Mouse (Mus musculus) lung, embryonic 15.5 days (tissue): ENCODE results near the gene Theg. TPM values are rescaled to one million over a fixed set of nuclear protein-coding genes. Genes with fewer than 3 reads are reported as not detected.

Experiments used
- ATAC-seq: fragments of 200-750 bp; cut with Nextera tagmentation; 2 replicates; pipeline ENCODE4 v1.8.0; 2017; ENCODE audit warnings: moderate number of reproducible peaks, borderline replicate concordance; ENCODE audit not compliant: low FRiP score, low TSS enrichment; ENCODE audit errors: extremely low read depth
- H3K27ac ChIP-seq: fragments of 300-500 bp; sonication (generic); 2 replicates; pipeline ENCODE4 v1.5.1; 2015; ENCODE audit warnings: moderate library complexity, mild to moderate bottlenecking, inconsistent platforms
- H3K27me3 ChIP-seq: fragments of 300-500 bp; sonication (generic); 2 replicates; pipeline ENCODE4 v1.6.1; 2015; ENCODE audit warnings: inconsistent platforms
- H3K36me3 ChIP-seq: fragments of 300-500 bp; sonication (generic); 2 replicates; pipeline ENCODE4 v1.6.1; 2015; ENCODE audit warnings: inconsistent platforms
- H3K4me1 ChIP-seq: fragments of 300-500 bp; sonication (generic); 2 replicates; pipeline ENCODE4 v1.6.1; 2015; ENCODE audit warnings: inconsistent platforms
- H3K4me2 ChIP-seq: fragments of 300-500 bp; sonication (generic); 2 replicates; pipeline ENCODE4 v1.6.1; 2015; ENCODE audit warnings: inconsistent platforms, mild to moderate bottlenecking, moderate library complexity
- H3K4me3 ChIP-seq: fragments of 300-500 bp; sonication (generic); 2 replicates; pipeline ENCODE4 v1.5.1; 2015; ENCODE audit warnings: mild to moderate bottlenecking, inconsistent platforms
- H3K9ac ChIP-seq: fragments of 300-500 bp; sonication (generic); 2 replicates; pipeline ENCODE4 v1.6.1; 2015; ENCODE audit warnings: inconsistent platforms
- H3K9me3 ChIP-seq: fragments of 300-500 bp; sonication (generic); 2 replicates; pipeline ENCODE4 v1.6.1; 2016; ENCODE audit warnings: inconsistent platforms
- WGBS: fragments of 180-500 bp; shearing (Covaris S2); methylation state at CpG from one replicate; pipeline ENCODE4 v1.1.7; 2015; 5-methylcytosine and 5-hydroxymethylcytosine counted together
- polyA plus RNA-seq: library from polyadenylated mRNA; unstranded; fragments of >200 nt; fragmentation: Nextera tagmentation; extraction: Ambion mirVana; gene quantifications from 2 replicates; pipeline ENCODE4 v1.2.1, GENCODE M21; 2015

Gene Theg
- polyA plus RNA-seq, 1 experiment from 2014 or later, result not detected

- Histone ChIP-seq H3K27ac (no peak overlapping the region), H3K4me3 (no peak overlapping the region), H3K4me1 (no peaks in the 10 kb centered on the region), H3K4me2 (no peak overlapping the region), H3K9ac (no peak overlapping the region), H3K36me3 (peaks cover 64% of the 10 kb centered on the region), H3K27me3 (no peaks in the 10 kb centered on the region), H3K9me3 (no peaks in the 10 kb centered on the region)
- ATAC-seq, result no peak
- WGBS, result 92% methylated on average over 11 of the region's 11 CpGs
Measured at GRCm38 (mm10) chr10:79540746-79541145, 46.4 kb downstream of the Theg start.

GRCm38 (mm10) chr10:79539701-79540495 is 47.2 kb downstream of the Theg start:
- Histone ChIP-seq H3K9ac (no peak overlapping the region), H3K4me2 (no peak overlapping the region), H3K4me3 (no peak overlapping the region), H3K9me3 (no peaks in the 10 kb centered on the region), H3K36me3 (peaks cover 59% of the 10 kb centered on the region), H3K27me3 (no peaks in the 10 kb centered on the region), H3K27ac (no peak overlapping the region), H3K4me1 (no peaks in the 10 kb centered on the region)
- no peak for ATAC-seq
- WGBS, result 92% methylated on average over 16 of the region's 16 CpGs

DNA sequence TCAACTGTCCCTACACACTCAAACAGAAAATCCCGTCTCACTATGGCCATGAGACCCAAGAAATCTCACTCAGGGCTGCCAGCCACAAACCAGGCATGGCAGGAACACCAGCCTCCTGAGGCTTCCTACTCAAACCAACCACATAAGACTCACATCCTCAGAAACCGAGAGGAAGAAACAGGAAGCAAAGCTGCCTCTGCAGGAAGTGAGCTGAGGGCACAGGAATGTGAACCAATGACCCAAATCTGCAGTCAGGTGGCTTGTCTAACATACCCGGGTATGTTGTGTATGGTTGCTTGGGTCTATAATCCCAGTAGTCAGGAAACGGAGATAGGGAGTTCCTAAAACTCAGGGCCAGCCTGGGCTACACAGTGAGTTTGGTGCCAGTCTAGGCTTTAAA is 48.3 kb downstream of the Theg start:
- no peak for ATAC-seq
- Histone ChIP-seq H3K9me3 (no peaks in the 10 kb centered on the region), H3K4me3 (no peak overlapping the region), H3K27me3 (no peaks in the 10 kb centered on the region), H3K36me3 (peaks cover 48% of the 10 kb centered on the region), H3K4me1 (no peaks in the 10 kb centered on the region), H3K4me2 (no peak overlapping the region), H3K27ac (no peak overlapping the region), H3K9ac (no peak overlapping the region)
- 48% methylated on average over 4 of the region's 4 CpGs for WGBS

- peaks cover 43% of the 10 kb centered on the region for H3K36me3 ChIP-seq
- 84% methylated on average over 3 of the region's 3 CpGs for WGBS
- H3K4me2 ChIP-seq, result no peak overlapping the region
Measured at GRCm38 (mm10) chr10:79538323-79538722, 48.8 kb downstream of the Theg start.

DNA sequence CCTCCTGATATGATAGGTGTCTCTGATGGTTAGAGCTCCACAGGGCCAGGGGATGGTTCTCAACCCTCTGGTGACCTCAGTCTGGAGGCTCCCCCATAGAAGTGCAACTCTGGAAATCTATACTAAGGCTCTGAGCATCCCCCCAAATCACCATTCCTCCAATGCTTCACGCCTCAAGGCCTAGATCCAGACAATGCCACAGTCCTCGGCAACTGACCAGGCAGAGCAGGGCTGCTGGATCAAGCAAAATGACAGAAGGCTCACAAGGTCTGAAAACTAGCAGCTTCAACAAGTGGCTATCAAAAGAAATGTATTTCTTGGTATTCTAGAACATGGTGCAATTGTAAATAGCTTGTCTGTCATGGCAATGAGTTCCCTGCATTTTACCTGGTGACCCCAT is 49.4 kb downstream of the Theg start:
- no peak overlapping the region for H3K9ac ChIP-seq
- no peaks in the 10 kb centered on the region for H3K9me3 ChIP-seq
- H3K4me3 ChIP-seq, result no peak overlapping the region
- peaks cover 38% of the 10 kb centered on the region for H3K36me3 ChIP-seq
- no peak for ATAC-seq
- H3K4me2 ChIP-seq, result no peak overlapping the region
- H3K4me1 ChIP-seq, result no peaks in the 10 kb centered on the region
- no peaks in the 10 kb centered on the region for H3K27me3 ChIP-seq
- H3K27ac ChIP-seq, result no peak overlapping the region
- WGBS, result 73% methylated on average over 2 of the region's 2 CpGs

More at GRCm38 (mm10) chr10:79538323-79538722, 48.8 kb downstream of the Theg start:
- ATAC-seq, result no peak
- H3K4me1 ChIP-seq, result no peaks in the 10 kb centered on the region
- no peak overlapping the region for H3K4me3 ChIP-seq
- no peaks in the 10 kb centered on the region for H3K27me3 ChIP-seq
- no peak overlapping the region for H3K27ac ChIP-seq
- H3K9me3 ChIP-seq, result no peaks in the 10 kb centered on the region
- H3K9ac ChIP-seq, result no peak overlapping the region

GRCm38 (mm10) chr10:79537271-79537670 is 49.9 kb downstream of the Theg start:
- WGBS, result 87% methylated on average over 7 of the region's 7 CpGs
- no peak overlapping the region for H3K4me2 ChIP-seq
- no peaks in the 10 kb centered on the region for H3K27me3 ChIP-seq
- no peaks in the 10 kb centered on the region for H3K9me3 ChIP-seq
- peaks cover 32% of the 10 kb centered on the region for H3K36me3 ChIP-seq
- no peak for ATAC-seq
- H3K4me1 ChIP-seq, result no peaks in the 10 kb centered on the region
- H3K27ac ChIP-seq, result no peak overlapping the region
- no peak overlapping the region for H3K9ac ChIP-seq
- H3K4me3 ChIP-seq, result no peak overlapping the region

- 61% methylated on average over 12 of the region's 12 CpGs for WGBS
- no peak overlapping the region for H3K27ac ChIP-seq
- no peak overlapping the region for H3K4me3 ChIP-seq
- H3K27me3 ChIP-seq, result no peaks in the 10 kb centered on the region
- peaks cover 25% of the 10 kb centered on the region for H3K36me3 ChIP-seq
- no peaks in the 10 kb centered on the region for H3K9me3 ChIP-seq
- H3K4me1 ChIP-seq, result no peaks in the 10 kb centered on the region
- no peak for ATAC-seq
- H3K9ac ChIP-seq, result no peak overlapping the region
- no peak overlapping the region for H3K4me2 ChIP-seq
Measured at GRCm38 (mm10) chr10:79536461-79537080, 50.6 kb downstream of the Theg start.

DNA sequence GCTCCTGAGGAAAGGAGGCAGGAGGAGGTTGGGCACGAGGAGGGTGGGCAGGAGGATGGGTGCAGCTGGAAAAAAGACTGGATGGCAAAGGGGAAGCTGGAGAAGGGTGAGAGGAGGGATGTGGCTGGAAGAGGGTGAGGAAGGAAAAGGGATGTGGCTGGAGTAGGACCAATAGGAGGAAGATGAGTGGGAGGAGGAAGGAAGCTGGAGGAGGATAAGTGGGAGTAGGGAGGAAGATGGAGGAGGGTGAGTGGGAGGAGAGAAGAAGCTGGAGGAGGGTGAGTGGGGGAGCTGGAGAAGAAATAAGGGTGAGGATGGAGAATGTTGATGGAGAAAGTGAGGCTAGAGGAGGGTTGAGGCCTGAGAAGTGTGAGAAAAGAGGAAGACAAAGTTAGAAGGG is 51.7 kb downstream of the Theg start:
- no peak overlapping the region for H3K9ac ChIP-seq
- no peaks in the 10 kb centered on the region for H3K4me1 ChIP-seq
- no peak overlapping the region for H3K27ac ChIP-seq
- H3K9me3 ChIP-seq, result no peaks in the 10 kb centered on the region
- H3K36me3 ChIP-seq, result peaks cover 15% of the 10 kb centered on the region
- no peak overlapping the region for H3K4me3 ChIP-seq
- WGBS, result 75% methylated on average over 1 of the region's 1 CpGs
- ATAC-seq, result no peak
- H3K27me3 ChIP-seq, result no peaks in the 10 kb centered on the region
- no peak overlapping the region for H3K4me2 ChIP-seq

GRCm38 (mm10) chr10:79534426-79534825 is 52.7 kb downstream of the Theg start:
- H3K9ac ChIP-seq, result no peak overlapping the region
- WGBS, result 86% methylated on average over 2 of the region's 2 CpGs
- H3K27me3 ChIP-seq, result no peaks in the 10 kb centered on the region
- H3K36me3 ChIP-seq, result 0 out of 2 replicates have a peak, but pooled peaks cover 5% of the 10 kb centered on the region
- H3K9me3 ChIP-seq, result no peaks in the 10 kb centered on the region
- no peak overlapping the region; the same call in 1 of the 2 replicates for H3K4me2 ChIP-seq
- H3K27ac ChIP-seq, result no peak overlapping the region
- H3K4me3 ChIP-seq, result no peak overlapping the region
- no peak for ATAC-seq
- no peaks in the 10 kb centered on the region for H3K4me1 ChIP-seq

DNA sequence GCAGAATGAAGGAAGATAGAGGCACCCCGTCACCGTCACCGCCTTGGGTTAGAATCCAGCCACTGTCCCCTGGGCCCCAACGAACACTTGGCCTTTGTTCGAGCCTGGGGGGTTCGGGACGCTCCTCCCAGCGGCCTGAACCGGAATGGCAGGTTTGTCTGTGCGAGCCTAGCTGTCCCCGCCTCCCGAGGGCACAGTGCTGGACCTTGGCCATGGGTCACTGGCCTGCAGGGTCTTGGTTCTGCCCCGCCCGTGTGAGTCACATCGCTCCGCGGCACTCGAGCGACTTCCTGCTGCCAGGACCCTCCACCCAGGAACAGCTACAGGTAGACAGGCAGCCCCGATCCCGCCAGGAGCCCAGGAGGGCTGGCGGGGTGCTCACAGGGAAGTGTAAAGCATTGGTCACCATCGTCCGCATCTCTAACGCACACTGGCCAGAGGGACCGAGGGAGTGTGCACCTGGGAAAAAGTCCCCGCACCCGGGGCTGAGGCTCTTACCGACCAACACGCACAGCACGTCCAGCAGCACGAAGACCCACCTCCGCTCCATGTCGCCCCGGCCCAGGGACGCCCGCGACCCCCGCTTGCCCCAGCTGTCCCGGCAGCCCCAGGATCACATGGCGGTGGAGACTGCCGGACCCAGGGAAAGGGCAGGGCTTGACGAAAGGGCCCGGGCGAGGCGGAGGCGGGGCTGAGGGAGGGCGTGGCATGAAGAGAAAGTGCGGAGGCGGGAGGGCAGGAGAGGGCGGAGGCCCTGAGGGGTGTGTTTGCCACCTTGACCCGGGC is 53.8 kb downstream of the Theg start, which contains the start of gene Plpp2:
Gene Plpp2, minus strand, starts transcription at position 671 of the 786 bp plus-strand sequence.
- peak within 1 kb of the TSS; percentile 81 for H3K27ac ChIP-seq
- peak; percentile 73 for ATAC-seq
- H3K4me1 ChIP-seq, result no peaks in the 10 kb centered on the region
- peak within 1 kb of the TSS; percentile 49 for H3K9ac ChIP-seq
- no peaks in the 10 kb centered on the region for H3K36me3 ChIP-seq
- peak within 1 kb of the TSS; percentile 66 for H3K4me3 ChIP-seq
- H3K9me3 ChIP-seq, result no peaks in the 10 kb centered on the region
- WGBS, result under 1% methylated on average over 52 of the region's 52 CpGs
- H3K4me2 ChIP-seq, result peak within 1 kb of the TSS; percentile 95
- H3K27me3 ChIP-seq, result no peaks in the 10 kb centered on the region

DNA sequence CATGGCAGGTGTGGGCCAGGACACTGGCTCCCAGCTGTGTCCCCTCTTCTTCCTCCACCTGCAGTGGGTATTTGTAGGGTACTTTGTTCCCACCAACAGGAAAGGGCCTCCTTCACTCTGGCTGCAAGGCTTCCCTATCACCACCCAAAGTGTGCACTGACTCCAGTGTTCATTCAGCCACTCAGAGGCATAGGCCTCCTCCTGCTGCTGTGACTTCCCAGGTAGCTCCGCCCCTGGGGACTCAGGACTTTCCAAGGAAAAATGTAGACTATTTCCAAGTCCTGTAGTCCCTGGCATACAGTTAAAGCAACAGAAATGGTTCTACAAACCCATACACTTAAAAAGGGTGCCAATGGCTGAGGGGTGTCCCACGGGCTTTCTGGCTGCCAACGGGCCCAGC is 54.5 kb downstream of the Theg start:
- H3K27ac ChIP-seq, result peak overlapping the region; percentile 81
- no peaks in the 10 kb centered on the region for H3K4me1 ChIP-seq
- H3K9me3 ChIP-seq, result no peaks in the 10 kb centered on the region
- H3K9ac ChIP-seq, result peak overlapping the region; percentile 49
- peak overlapping the region; percentile 95 for H3K4me2 ChIP-seq
- ATAC-seq, result 0 out of 2 replicates have a peak, but pooled peaks have one; percentile 8
- 0 out of 2 replicates have a peak, but pooled peaks cover under 1% of the 10 kb centered on the region for H3K36me3 ChIP-seq
- 37% methylated on average over 3 of the region's 3 CpGs for WGBS
- peak overlapping the region; percentile 66 for H3K4me3 ChIP-seq
- H3K27me3 ChIP-seq, result no peaks in the 10 kb centered on the region
